Mouse (Mus musculus) kidney, embryonic 15.5 days (tissue): ENCODE results near the gene Acad11. TPM values are rescaled to one million over a fixed set of nuclear protein-coding genes. Genes with fewer than 3 reads are reported as not detected.

Experiments
- ATAC-seq: fragments of 200-750 bp; cut with Nextera tagmentation; replicated peaks from 2 replicates; pipeline ENCODE4 v1.8.0; 2017; ENCODE audit warnings: moderate TSS enrichment; ENCODE audit not compliant: low FRiP score
- H3K27ac ChIP-seq: fragments of 300-500 bp; sonication (generic); 2 replicates; pipeline ENCODE4 v1.5.1; 2015; ENCODE audit warnings: mild to moderate bottlenecking, inconsistent platforms
- H3K27me3 ChIP-seq: fragments of 300-500 bp; sonication (generic); 2 replicates; pipeline ENCODE4 v1.6.1; 2015; ENCODE audit warnings: inconsistent platforms
- H3K36me3 ChIP-seq: fragments of 300-500 bp; sonication (generic); 2 replicates; pipeline ENCODE4 v1.6.1; 2015; ENCODE audit warnings: inconsistent platforms
- H3K4me1 ChIP-seq: fragments of 300-500 bp; sonication (generic); 2 replicates; pipeline ENCODE4 v1.6.1; 2015; ENCODE audit warnings: inconsistent platforms
- H3K4me2 ChIP-seq: fragments of 300-500 bp; sonication (generic); 2 replicates; pipeline ENCODE4 v1.6.1; 2015; ENCODE audit warnings: moderate library complexity, mild to moderate bottlenecking, inconsistent platforms
- H3K4me3 ChIP-seq: fragments of 300-500 bp; sonication (generic); replicated peaks from 2 replicates; pipeline ENCODE4 v1.5.1; 2015; ENCODE audit warnings: mild to moderate bottlenecking, inconsistent platforms
- H3K9ac ChIP-seq: fragments of 300-500 bp; sonication (generic); 2 replicates; pipeline ENCODE4 v1.6.1; 2015; ENCODE audit warnings: mild to moderate bottlenecking, inconsistent platforms
- H3K9me3 ChIP-seq: fragments of 300-500 bp; sonication (generic); replicated peaks from 2 replicates; pipeline ENCODE4 v1.6.1; 2016; ENCODE audit warnings: inconsistent platforms
- WGBS: fragments of 180-500 bp; shearing (Covaris S2); methylation state at CpG from one replicate; pipeline ENCODE4 v1.1.7; 2015; ENCODE audit warnings: mixed read lengths; 5-methylcytosine and 5-hydroxymethylcytosine counted together
- polyA plus RNA-seq: library from polyadenylated mRNA; unstranded; fragments of >200 nt; fragmentation: Nextera tagmentation; extraction: Ambion mirVana; gene quantifications from 2 replicates; pipeline ENCODE4 v1.2.1, GENCODE M21; 2015

The Acad11 gene
- polyA plus RNA-seq, 1 experiment from 2014 or later: 11.8 TPM

GRCm38 (mm10) chr9:104123101-104123500 lies 59.9 kb downstream of the Acad11 start:
- peaks cover 2% of the 10 kb centered on the region; the same call in 1 of the 2 replicates for H3K27me3 ChIP-seq
- H3K9ac ChIP-seq: no peak overlapping the region
- no peaks in the 10 kb centered on the region for H3K36me3 ChIP-seq
- ATAC-seq: peak; percentile 48
- H3K9me3 ChIP-seq: no peaks in the 10 kb centered on the region
- H3K4me3 ChIP-seq: no peak overlapping the region
- H3K4me2 ChIP-seq: 0 out of 2 replicates have a peak overlapping the region, but pooled peaks have one; percentile 15
- peaks cover 41% of the 10 kb centered on the region for H3K4me1 ChIP-seq
- WGBS: 33% methylated on average over 5 of the region's 5 CpGs
- peak overlapping the region; percentile 85 for H3K27ac ChIP-seq

DNA sequence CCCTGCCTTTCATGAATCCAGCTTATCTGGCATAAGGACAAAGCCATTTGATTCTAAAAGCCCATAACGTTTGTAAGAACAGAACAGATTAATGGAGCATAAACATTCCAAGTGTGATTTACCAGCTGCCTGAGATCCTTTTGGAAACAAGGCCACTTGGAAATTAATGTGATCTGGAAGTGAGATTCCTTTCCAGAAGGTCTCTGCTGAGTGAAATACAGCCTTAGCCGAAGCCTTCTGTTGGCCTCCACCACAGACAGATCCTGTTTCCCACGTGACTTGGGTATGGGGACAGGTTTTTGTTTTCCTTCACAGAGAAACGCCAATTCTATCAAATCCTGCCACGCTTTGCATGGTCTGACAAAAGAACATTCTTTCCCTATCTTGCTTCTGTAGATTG lies 60.4 kb downstream of the Acad11 start:
- H3K4me2 ChIP-seq: peak overlapping the region; percentile 39
- no peak overlapping the region for H3K4me3 ChIP-seq
- H3K27me3 ChIP-seq: peaks cover 2% of the 10 kb centered on the region; the same call in 1 of the 2 replicates
- no peaks in the 10 kb centered on the region for H3K36me3 ChIP-seq
- peak; percentile 61 for ATAC-seq
- 7% methylated on average over 5 of the region's 5 CpGs for WGBS
- H3K27ac ChIP-seq: peak overlapping the region; percentile 85
- H3K9me3 ChIP-seq: no peaks in the 10 kb centered on the region
- H3K4me1 ChIP-seq: peaks cover 39% of the 10 kb centered on the region
- no peak overlapping the region for H3K9ac ChIP-seq

DNA sequence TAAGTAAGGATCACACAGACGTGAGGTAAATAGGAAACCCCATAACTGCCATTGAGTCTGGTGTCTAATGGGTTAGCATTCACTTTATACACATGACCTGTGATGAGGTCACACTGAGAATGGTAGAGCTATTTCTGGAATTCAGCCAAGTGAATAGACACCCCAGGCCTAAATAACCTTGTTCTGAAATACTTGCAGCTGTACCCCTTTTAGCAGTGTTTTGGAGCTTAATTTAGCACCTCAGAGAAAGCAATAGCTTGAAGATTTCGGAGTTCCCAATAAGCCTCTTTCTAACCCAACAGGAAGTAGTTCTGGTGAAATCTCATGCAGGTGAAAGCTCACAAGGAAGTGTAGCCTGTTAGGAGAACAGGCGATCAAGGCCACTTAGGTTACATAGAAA lies 63.7 kb downstream of the Acad11 start, which contains the start of gene Ackr4:
Ackr4 (minus strand) TSS at position 101 of the 400 bp plus-strand sequence.
- Histone ChIP-seq H3K9me3 (no peaks in the 10 kb centered on the region), H3K4me2 (no peak within 1 kb of the TSS), H3K4me1 (peaks cover 25% of the 10 kb centered on the region), H3K27ac (no peak within 1 kb of the TSS), H3K36me3 (no peaks in the 10 kb centered on the region), H3K27me3 (no peaks in the 10 kb centered on the region), H3K4me3 (no peak within 1 kb of the TSS), H3K9ac (no peak within 1 kb of the TSS)
- no peak for ATAC-seq
- WGBS: 88% methylated on average over 3 of the region's 3 CpGs

GRCm38 (mm10) chr9:104128110-104128509 lies 64.9 kb downstream of the Acad11 start:
- no peaks in the 10 kb centered on the region for H3K36me3 ChIP-seq
- 68% methylated on average over 2 of the region's 2 CpGs for whole genome bisulfite sequencing
- H3K9ac ChIP-seq: no peak overlapping the region
- no peak overlapping the region for H3K4me3 ChIP-seq
- no peaks in the 10 kb centered on the region for H3K9me3 ChIP-seq
- H3K27me3 ChIP-seq: no peaks in the 10 kb centered on the region
- ATAC-seq: no peak
- H3K4me1 ChIP-seq: peaks cover 20% of the 10 kb centered on the region
- H3K27ac ChIP-seq: no peak overlapping the region
- H3K4me2 ChIP-seq: no peak overlapping the region

GRCm38 (mm10) chr9:104130141-104130755 lies 67.1 kb downstream of the Acad11 start:
- H3K4me2 ChIP-seq: no peak overlapping the region
- H3K4me3 ChIP-seq: no peak overlapping the region
- no peak overlapping the region for H3K9ac ChIP-seq
- no peaks in the 10 kb centered on the region for H3K36me3 ChIP-seq
- no peak for ATAC-seq
- no peaks in the 10 kb centered on the region for H3K27me3 ChIP-seq
- H3K9me3 ChIP-seq: no peaks in the 10 kb centered on the region
- peaks cover 2% of the 10 kb centered on the region; the same call in 1 of the 2 replicates for H3K4me1 ChIP-seq
- no peak overlapping the region for H3K27ac ChIP-seq
- 83% methylated on average over 9 of the region's 9 CpGs for WGBS

DNA sequence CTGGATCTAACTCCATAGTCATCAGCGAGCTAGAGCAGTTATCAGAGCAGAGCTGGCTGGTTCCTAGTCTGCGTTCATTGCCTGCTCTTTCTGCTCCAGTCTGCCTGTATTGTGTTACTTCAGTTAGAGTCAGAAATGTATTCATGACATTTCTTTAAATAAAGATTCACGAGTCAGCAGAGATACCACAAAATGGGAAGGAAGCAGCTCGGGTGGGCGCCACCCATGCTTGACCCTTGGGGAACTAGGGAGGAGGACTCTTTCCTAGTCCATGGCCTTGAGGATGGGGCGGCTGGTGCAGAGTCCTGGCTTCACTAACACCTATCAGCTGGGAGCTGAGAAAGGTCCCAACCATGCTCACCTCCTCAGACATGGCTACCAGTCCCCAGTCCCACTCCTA lies 77.2 kb downstream of the Acad11 start:
- H3K9ac ChIP-seq: no peak overlapping the region
- no peaks in the 10 kb centered on the region for H3K27me3 ChIP-seq
- H3K4me1 ChIP-seq: no peaks in the 10 kb centered on the region
- H3K9me3 ChIP-seq: no peaks in the 10 kb centered on the region
- no peak overlapping the region for H3K4me3 ChIP-seq
- no peak overlapping the region for H3K4me2 ChIP-seq
- no peak for ATAC-seq
- 82% methylated on average over 6 of the region's 6 CpGs for WGBS
- H3K36me3 ChIP-seq: no peaks in the 10 kb centered on the region
- H3K27ac ChIP-seq: no peak overlapping the region

DNA sequence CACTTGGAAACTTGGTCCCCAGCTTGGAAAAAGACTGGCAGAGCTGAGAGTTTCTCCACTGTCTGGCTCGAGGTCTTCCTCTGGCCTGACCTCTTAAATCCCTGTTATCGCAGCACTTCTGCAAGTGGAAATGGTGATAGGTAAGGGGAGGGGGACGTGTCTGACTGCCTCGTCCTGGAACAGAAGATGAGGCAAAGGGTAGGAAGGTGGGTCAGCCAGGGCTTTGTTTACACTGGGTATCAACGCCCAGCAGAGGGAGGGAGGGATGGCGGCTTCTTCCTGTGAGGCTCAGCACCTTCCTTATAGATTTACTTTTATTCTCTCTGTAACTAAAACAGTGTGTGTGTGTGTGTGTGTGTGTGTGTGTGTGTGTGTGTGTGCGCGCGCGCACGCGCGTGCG lies 79.6 kb downstream of the Acad11 start:
- no peaks in the 10 kb centered on the region for H3K27me3 ChIP-seq
- no peak overlapping the region for H3K27ac ChIP-seq
- H3K4me3 ChIP-seq: no peak overlapping the region
- H3K4me2 ChIP-seq: no peak overlapping the region
- H3K9ac ChIP-seq: no peak overlapping the region
- no peaks in the 10 kb centered on the region for H3K36me3 ChIP-seq
- no peak for ATAC-seq
- WGBS: 73% methylated on average over 14 of the region's 14 CpGs
- H3K9me3 ChIP-seq: no peaks in the 10 kb centered on the region
- H3K4me1 ChIP-seq: no peaks in the 10 kb centered on the region

GRCm38 (mm10) chr9:104144314-104144996 lies 81.3 kb downstream of the Acad11 start:
- H3K27ac ChIP-seq: no peak overlapping the region
- no peak overlapping the region for H3K9ac ChIP-seq
- 0 out of 2 replicates have a peak, but pooled peaks cover 5% of the 10 kb centered on the region for H3K36me3 ChIP-seq
- ATAC-seq: no peak
- no peak overlapping the region for H3K4me2 ChIP-seq
- H3K9me3 ChIP-seq: no peaks in the 10 kb centered on the region
- 85% methylated on average over 8 of the region's 8 CpGs for WGBS
- no peaks in the 10 kb centered on the region for H3K4me1 ChIP-seq
- H3K4me3 ChIP-seq: no peak overlapping the region
- H3K27me3 ChIP-seq: no peaks in the 10 kb centered on the region

DNA sequence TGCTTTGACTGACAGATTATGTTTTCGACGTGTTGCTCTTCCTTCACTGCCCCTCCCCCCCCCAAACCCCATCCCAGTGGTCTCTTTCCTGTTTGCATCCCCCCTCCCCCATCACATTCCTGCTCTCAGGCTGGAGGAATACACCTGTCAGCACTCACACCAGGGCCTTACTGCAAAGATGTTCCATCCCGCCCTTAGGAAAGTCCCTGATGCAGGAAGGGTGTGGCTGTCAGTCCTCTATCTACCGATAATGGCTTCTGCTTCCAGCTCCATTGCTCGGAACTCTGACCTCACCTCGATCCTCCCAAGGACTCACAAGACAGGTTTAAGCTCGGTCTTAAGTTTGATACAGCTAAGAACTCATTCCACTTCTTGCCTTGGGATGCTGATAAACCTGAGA lies 83.5 kb downstream of the Acad11 start:
- WGBS: 84% methylated on average over 7 of the region's 7 CpGs
- Histone ChIP-seq H3K27ac (no peak overlapping the region), H3K4me1 (no peaks in the 10 kb centered on the region), H3K9me3 (no peaks in the 10 kb centered on the region), H3K36me3 (peaks cover 24% of the 10 kb centered on the region), H3K4me3 (no peak overlapping the region), H3K4me2 (no peak overlapping the region), H3K27me3 (no peaks in the 10 kb centered on the region), H3K9ac (no peak overlapping the region)
- no peak for ATAC-seq

GRCm38 (mm10) chr9:104148969-104149368 lies 85.8 kb downstream of the Acad11 start:
- no peak for ATAC-seq
- 87% methylated on average over 7 of the region's 7 CpGs for WGBS
- H3K4me1 ChIP-seq: no peaks in the 10 kb centered on the region

GRCm38 (mm10) chr9:104152121-104152520 lies 88.9 kb downstream of the Acad11 start:
- Histone ChIP-seq H3K4me3 (no peak overlapping the region), H3K9ac (no peak overlapping the region), H3K27ac (no peak overlapping the region), H3K27me3 (no peaks in the 10 kb centered on the region), H3K36me3 (peaks cover 78% of the 10 kb centered on the region), H3K9me3 (no peaks in the 10 kb centered on the region), H3K4me2 (no peak overlapping the region), H3K4me1 (no peaks in the 10 kb centered on the region)
- ATAC-seq: no peak
- 92% methylated on average over 7 of the region's 7 CpGs for WGBS

More at GRCm38 (mm10) chr9:104148969-104149368, 85.8 kb downstream of the Acad11 start:
- H3K9me3 ChIP-seq: no peaks in the 10 kb centered on the region
- no peak overlapping the region for H3K9ac ChIP-seq
- H3K4me2 ChIP-seq: no peak overlapping the region
- no peaks in the 10 kb centered on the region for H3K27me3 ChIP-seq
- H3K27ac ChIP-seq: no peak overlapping the region
- H3K36me3 ChIP-seq: peaks cover 47% of the 10 kb centered on the region
- no peak overlapping the region for H3K4me3 ChIP-seq

GRCm38 (mm10) chr9:104155100-104155715 lies 92.0 kb downstream of the Acad11 start:
- Histone ChIP-seq H3K4me2 (no peak overlapping the region), H3K4me3 (no peak overlapping the region), H3K9ac (no peak overlapping the region), H3K36me3 (peaks cover 97% of the 10 kb centered on the region), H3K27ac (no peak overlapping the region), H3K4me1 (no peaks in the 10 kb centered on the region), H3K9me3 (no peaks in the 10 kb centered on the region), H3K27me3 (no peaks in the 10 kb centered on the region)
- WGBS: 94% methylated on average over 14 of the region's 14 CpGs
- no peak for ATAC-seq
